Mouse (Mus musculus): Measurements from ENCODE around the gene Specc1l. TPM values are rescaled to one million over a fixed set of nuclear protein-coding genes. Genes with fewer than 3 reads are reported as not detected.

Specc1l gene
- total RNA-seq, 2 experiments from 2014 or later, result 36.9 to 49.4 TPM

DNA sequence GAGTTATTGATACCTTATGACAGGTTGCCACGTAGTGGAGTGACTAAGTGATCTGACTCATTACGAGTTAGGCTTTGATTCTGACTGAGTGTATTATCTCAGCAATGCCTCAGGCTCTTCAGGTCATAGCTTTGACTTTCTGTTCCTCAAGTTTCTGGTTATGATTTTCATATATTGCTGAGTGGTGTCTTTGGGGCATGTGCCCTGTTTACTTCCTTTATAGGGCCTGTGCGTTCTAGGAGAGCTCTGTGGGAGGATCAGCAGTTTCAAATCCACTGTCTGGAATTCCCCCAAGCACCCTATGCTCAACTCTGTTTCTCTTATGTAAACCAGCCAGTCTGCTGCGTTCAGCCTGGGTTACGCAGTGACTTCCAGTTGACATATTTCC lies 10.7 kb downstream of the Specc1l start:
- intact Hi-C loops (cut with DNase I), result no loop called here
- peak; percentile 12 to 35 for DNase-seq

DNA sequence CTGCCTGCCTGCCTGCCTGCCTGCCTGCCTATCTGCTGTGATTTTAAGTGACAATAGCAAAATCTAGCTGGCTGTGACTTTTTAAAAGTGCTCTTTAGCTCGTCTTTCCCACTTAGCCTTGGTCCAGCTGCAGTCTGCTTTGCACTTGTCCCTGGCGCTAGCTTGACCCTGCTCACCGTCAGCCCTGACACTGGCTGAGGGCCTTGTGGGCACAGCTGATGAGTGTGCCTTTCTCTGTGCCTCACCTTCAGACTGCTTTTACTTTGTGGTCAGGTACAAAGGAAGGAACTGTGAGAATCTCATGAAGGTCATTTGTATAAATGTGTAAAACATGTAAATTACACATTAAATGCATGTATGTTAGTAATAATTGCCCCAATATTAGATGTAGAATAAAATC lies 12.3 kb downstream of the Specc1l start:
- DNase-seq, result no peak
- intact Hi-C loops (cut with DNase I), result no loop called here

DNA sequence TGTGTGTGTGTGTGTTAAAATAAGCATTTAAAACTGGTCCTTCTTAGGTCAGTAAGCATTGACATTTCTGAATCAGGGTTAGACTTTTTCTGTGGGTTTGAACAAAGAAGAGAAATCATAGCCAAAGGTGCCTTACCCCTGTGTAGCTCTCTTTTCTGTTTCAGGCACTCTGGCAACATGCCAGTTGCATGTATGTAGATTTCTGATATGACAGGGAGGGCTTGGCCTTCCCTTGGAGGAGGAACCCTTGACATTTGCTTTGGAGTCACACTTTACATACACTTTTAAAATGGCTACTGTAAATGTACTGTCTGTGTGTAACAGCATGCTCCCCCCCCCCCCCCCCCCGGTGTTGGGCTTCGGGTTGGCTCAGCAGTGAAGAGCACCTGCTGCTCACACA lies 12.8 kb downstream of the Specc1l start:
- no peak for DNase-seq
- intact Hi-C loops (cut with DNase I), result no loop called here

DNA sequence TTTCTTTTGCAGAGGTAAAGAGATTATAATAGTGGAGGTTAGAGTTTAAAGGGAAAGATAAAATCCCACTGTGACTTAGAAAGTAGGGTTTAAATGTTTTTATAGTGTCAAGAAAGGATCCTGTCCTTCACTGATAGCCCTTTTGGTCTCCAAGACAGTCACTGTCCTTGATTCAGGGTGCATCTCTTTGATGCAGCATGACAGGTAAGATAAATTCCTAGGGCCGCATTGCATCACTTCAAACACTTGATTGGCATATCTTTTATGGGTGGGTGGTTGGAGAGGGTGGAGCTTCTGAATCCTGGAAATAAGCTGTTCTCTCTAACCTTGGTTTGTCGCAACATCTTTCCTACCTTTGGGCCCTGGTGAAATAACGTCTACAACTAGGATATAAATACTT lies 15.5 kb downstream of the Specc1l start:
- no peak for DNase-seq
- intact Hi-C loops (cut with DNase I), result no loop called here

DNA sequence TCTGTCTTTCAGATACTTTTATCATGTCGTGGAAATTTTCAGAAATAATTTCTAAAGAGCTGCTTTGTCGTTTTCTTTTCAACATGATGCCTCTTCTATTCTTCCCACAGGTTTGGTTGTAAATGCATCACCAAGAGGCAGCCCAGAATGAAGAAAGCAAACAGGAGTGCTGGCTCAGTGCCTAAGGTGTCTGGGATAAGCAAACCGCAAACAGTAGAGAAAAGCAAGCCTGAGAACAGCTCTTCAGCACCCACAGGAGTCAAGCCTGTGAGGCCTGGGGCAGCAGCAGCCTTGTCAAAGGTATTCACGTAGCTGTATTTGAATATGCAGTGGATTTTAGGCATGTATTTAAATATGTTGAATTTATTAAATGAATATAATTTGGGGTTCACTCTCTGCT lies 18.7 kb downstream of the Specc1l start:
- DNase-seq, result no peak
- intact Hi-C loops (cut with DNase I), result no loop called here

DNA sequence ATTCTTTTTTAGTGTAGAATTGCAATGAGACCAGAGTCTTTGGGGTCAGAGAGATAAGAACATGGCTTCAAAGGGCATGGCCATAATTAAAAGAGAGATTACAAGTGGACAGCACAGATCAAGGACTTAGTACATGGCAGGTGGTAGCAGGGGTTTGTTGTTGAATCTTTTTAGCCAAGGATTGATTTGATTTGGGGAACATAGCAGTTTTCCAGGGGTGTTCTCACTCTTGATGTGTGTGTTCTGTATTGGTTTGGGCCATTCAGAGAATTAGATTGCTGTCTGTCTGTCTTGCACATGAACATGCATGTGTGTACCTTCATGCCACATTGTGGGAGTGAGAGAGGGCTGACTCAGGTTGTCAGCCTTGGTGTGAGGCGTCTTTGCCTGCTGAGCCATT lies 20.0 kb downstream of the Specc1l start:
- DNase-seq, result no peak
- intact Hi-C loops (cut with DNase I), result no loop called here

DNA sequence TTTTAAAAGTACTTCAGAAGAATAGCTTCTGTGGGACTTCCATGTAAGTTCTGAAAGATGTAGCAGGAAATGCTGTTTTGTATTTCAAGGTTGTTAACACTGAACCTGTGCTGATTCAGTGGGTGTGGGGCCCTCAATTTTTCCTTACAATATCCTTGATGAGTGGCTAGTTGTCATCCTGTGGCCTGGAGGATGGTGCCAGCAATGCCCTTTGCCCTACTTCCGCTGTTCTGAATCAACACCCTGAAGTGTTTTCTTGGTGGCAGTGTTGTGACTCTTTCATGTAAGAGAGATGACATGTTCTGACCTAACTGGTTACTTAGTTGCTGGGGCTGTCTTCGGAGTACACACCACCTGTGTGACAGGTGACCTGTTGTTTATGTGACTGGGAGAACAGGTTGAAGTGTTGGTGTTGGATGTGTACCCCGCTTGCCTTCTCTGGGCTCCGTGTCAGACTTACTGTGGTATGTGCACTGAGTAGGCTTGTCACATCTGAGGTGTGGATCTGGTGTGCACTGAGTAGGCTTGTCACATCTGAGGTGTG lies 20.8 kb downstream of the Specc1l start:
- intact Hi-C loops (cut with DNase I), result no loop called here
- no peak for DNase-seq

DNA sequence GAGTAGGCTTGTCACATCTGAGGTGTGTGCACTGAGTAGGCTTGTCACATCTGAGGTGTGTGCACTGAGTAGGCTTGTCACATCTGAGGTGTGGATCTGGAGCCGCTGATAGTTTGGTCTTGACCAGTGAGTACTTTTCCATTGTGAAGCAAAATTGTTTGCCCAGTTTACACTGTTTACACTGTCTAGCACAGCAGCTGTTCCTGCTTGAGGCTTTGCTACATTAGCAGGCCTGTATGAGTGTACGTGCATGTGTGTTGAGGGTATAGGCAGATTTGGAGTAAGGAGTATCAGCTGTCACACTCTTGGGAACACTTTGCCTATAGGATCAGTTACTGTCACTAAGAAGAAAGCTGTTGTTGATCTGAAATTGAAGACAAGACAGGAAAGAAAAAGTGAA lies 21.6 kb downstream of the Specc1l start:
- intact Hi-C loops (cut with DNase I), result no loop called here
- DNase-seq, result no peak

DNA sequence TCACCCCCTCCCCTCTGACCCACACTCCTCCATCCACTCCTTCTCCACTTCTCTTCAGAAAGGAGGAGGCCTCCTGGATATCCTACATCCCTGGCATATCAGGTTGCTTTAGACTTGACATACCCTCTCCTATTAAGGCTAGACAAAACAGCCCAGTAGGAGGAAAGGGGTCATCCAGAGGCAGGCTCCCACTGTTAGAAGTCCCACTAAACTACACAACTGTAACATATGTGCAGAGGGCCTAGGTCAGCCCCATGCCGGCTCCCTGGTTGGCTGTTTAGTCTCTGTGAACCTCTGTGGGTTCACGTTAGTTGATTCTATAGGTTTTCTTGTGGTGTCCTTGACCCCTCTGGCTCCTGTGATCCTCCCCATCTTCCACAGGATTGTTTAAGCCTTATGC lies 23.9 kb downstream of the Specc1l start:
- no peak for DNase-seq
- intact Hi-C loops (cut with DNase I), result no loop called here

DNA sequence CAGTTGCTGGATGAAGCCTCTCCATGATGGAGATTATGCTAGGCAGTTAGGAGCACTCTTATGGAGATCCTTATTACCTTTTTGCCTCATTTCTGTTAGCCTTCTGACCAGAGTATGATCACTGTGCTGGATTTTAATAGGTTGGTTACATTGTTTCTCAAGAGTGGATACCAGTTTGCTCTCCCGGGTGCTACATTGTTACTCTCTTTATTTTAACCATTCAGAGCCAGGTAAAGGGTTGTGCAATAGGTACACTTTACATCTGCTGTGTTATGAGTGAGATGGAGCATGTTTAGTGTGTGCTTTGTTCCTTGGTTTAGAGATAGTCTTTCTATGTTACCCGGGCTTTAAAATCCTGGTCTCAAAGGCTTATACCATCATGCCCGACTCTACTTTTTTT lies 24.3 kb downstream of the Specc1l start:
- intact Hi-C loops (cut with DNase I), result no loop called here
- no peak for DNase-seq

DNA sequence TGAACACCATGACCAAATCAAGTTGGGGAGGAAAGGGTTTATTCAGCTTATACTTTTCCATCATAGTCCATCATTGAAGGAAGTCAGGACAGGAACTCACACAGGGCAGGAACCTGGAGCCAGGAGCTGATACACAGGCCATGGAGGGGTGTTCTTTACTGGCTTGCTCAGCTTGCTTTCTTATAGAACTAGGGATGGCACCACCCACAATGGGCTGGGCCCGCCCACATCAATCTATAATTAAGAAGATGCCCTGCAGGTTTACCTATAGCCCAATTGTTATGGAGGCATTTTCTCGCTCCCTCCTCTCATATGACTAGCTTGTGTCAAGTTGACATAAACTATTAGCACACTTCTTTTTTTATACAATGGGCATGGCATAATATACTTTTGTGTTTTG lies 25.3 kb downstream of the Specc1l start:
- no peak for DNase-seq
- intact Hi-C loops (cut with DNase I), result no loop called here

DNA sequence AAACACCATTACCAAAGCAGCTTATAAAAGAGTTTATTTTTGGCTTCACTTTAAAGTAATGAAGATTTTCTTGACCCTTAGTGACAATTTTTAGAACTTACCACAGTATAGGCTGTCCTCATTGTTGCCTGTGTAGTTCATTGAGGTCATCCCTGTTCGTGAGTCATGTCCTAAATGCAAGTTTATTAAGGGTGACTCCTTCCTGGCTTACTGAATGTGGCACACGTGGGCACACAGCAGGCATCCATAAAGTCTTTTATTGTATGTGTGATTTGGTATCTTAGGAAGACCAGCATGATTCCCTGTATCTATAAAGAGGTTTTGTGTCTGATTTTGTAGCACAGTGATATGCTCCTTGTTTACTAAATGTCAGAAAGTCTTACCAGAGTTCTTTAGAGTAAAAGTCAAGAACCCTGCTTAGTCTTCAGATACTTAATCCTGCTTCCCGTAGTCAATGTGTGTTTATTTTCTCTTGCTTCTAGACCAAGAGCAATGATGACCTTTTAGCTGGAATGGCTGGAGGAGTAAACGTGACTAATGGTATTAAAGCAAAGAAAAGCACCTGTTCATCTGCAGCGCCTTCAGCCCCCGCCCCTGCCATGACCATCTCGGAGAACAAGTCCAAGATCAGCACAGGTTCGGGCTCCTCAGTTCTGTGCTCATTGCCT lies 28.8 kb downstream of the Specc1l start:
- intact Hi-C loops (cut with DNase I), result no loop called here
- DNase-seq, result no peak

DNA sequence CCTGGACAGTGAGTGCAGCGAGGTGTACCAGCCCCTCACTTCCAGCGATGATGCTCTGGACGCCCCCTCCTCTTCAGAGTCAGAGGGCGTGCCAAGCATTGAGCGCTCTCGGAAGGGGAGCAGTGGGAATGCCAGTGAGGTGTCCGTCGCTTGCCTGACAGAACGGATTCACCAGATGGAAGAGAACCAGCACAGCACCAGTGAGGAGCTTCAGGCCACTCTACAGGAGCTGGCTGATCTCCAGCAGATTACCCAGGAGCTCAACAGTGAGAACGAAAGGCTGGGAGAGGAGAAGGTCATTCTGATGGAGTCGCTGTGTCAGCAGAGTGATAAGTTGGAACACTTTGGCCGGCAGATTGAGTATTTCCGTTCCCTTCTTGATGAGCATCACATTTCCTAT lies 33.9 kb downstream of the Specc1l start:
- intact Hi-C loops (cut with DNase I), result no loop called here
- no peak for DNase-seq

DNA sequence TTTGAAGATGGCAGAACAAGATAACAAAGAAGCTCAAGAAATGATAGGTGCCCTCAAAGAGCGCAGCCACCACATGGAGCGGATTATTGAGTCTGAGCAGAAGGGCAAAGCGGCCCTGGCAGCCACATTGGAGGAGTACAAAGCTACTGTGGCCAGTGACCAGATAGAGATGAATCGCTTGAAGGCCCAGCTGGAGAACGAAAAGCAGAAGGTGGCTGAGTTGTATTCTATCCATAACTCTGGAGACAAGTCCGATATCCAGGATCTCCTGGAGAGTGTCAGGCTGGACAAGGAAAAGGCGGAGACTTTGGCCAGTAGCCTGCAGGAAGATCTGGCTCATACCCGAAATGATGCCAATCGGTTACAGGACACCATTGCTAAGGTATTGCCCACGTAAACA lies 34.5 kb downstream of the Specc1l start:
- intact Hi-C loops (cut with DNase I), result no loop called here
- no peak for DNase-seq

DNA sequence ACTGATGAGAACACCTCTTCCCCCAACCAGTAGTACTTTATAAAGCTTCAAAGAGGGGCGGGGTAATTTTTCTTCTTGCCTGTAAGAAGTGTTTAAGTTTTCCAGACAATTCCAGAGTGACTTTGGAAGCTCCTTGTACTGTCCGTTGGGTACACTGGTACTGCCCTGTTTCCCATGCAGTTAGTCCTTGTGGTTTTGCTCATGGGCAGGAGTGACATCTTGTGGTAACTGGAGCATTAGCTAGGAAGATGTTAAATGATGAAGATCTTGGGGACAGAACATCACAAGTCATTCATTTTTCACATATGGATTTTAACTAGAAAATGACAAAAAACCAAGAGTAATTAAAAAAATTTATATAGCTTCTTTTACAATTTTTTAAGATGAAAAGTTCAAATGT lies 39.1 kb downstream of the Specc1l start:
- intact Hi-C loops (cut with DNase I), result loop anchor here (1.0 kb wide), 1 partner anchor 69 kb away; no protein-coding TSS in a partner anchor
- peak; percentile 27 to 46 for DNase-seq

DNA sequence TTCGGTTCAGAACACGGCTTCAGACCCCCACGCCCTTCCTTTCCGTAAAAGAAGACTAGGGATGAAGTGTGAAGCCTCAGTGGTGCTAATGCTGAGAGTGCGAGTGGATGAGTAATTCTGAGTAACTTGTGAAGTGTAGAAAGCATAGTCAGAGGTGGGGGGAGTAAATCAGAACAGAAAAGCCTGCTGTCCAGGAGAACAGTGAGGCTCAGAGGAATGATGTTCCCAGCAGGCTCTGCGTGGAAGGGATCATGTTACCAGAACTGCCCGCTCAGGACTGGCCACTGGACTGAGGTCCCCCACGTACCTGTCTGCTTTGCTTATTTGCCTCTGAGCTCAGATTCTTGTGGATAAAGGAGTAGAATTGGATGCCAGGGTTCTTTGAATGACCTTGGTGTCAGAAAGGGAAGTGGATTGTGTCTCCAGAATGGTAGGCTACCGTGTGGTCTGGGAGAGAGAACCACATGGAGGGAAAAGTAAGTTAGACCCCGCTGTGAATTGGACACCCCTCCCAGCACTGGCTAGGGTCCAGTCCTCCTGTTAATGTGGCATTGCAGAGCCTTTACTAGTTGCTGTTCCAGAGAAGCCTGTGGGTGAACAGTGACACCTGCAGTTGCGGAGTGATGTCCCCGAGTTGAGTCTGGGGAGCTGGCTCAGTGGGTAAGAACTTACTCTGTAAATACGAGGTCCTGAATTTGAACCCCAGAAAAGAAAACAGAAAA lies 40.6 kb downstream of the Specc1l start:
- DNase-seq, result no peak
- intact Hi-C loops (cut with DNase I), result no loop called here

DNA sequence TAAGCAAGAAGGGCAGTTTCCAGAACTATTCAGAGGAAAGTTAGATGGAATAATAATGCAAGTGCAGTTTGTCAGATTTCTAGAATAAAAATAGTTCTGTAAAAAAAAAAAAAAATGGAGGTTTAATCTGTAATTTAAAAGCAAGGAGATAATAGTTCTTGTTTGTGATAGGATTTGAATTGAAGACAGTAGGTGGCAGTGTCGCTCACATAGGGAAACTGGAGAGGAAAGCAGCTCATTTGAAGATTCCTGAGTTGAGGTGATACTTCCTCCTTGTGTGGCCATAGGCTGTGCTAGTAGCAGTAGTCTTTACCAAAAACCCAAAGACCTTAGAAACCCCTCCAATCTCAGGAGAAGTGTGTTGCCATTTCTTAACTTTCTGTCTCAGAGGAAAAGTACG lies 43.2 kb downstream of the Specc1l start:
- peak; percentile 32 to 53 for DNase-seq
- intact Hi-C loops (cut with DNase I), result loop anchor here (1.0 to 2.0 kb wide), 3 partner anchors 136 to 232 kb away; no protein-coding TSS in a partner anchor

DNA sequence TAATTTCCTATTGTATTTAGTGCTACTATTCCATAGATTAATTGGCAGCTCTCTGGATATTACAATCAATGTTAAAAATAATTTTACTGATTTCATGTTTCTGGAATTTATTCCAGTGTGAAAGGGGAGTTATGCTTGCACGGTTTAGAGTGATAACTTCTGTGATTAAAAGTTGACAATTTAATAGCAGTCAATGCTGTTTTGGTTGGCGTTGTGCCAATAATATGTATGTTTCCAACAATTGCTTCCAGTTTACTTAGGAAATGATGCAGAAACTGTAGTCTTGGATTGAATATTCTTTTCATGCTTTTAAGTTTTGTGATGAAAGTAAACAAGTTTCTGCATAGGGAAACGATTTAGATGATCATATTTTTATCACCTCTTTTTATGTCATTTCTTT lies 45.5 kb downstream of the Specc1l start:
- intact Hi-C loops (cut with DNase I), result no loop called here
- DNase-seq, result no peak

DNA sequence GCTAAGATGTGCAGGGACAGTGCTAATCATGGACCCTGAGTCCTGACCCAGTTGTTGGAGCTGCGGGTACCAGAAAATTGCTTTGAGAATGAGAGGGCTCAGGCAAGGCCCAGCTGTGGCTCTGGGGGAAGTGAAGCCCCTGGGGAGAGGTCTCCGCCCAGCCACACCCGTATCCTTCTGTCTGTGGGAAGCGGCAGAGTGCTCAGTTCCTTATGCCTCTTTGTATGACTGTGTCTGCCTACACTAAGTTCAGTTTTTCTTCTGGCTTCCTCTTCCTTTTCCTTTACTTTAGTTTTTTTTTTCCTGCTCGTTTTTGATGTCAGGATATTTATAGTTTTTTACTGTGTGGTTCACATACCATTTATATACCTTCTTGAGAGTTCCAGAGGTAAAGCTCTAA lies 46.4 kb downstream of the Specc1l start:
- intact Hi-C loops (cut with DNase I), result loop anchor here (2.0 kb wide), 1 partner anchor 61 kb away; no protein-coding TSS in a partner anchor
- peak; percentile 51 to 56 for DNase-seq

DNA sequence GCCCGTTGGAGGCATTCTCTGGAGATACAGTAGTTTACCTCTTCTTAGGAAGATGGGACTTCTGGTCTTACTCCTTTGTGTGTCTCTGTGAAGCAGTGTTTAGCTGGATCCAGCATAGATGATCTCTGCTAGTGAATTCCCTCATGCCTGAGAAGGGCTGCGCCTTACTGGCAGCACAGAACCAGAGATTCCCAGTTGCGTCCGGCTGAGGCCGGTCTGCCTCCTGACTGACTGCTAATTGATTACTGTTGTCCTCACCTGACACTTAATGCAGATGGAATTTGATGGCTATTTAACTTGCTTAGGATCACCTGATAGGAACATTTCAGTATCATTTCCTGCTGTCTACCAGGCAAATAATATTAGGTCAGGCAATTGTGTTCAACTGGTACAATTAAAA lies 49.4 kb downstream of the Specc1l start:
- intact Hi-C loops (cut with DNase I), result no loop called here
- no peak for DNase-seq

DNA sequence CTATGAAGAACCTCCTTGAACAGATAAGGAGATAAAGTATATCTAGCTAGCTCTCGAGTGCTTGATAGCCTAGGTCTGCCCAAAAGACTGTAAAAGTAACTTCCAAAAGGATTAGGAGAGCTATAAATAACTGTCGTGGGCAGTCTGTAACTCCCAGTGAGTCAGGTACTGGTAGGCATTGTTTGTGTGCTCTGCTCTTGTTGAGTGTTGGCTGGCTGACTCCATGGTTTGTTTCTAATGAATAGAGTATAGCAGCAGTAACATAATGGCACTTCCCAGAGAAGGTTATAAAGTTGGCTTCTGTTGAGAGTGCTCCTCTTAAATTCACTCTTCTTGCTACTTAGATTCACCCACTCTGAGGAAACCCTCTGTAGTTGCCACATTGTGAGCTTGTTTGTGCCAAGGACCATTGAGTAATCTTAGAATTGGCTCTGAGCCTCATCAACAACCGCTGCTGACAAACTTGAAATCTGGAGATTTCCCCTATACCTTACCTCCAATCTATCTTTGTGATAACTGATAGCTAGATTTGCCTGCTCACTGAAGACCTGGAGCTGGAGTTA lies 53.2 kb downstream of the Specc1l start:
- no peak for DNase-seq
- intact Hi-C loops (cut with DNase I), result no loop called here

DNA sequence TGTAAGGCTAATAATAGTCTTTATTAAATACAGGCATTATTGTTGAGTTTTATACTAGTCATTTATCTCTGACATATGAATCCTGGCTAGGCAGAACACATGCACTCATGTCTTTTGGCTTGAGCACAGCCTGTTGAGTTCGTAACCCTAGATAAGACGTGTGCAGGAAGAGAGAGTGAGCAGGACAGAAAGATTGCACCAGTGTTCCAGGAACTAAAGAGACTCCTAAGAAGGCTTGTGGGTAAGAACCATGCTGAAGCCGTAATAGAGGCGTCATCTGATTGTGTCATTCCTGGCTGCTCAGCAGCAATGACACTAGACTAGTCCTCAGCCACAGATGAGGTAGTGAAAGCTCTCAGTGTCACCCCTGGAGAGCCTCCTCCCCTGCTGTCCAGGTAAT lies 61.1 kb downstream of the Specc1l start:
- intact Hi-C loops (cut with DNase I), result no loop called here
- no peak for DNase-seq

All from heart, postnatal 10 days (tissue).